Mouse (Mus musculus) skeletal muscle tissue, postnatal 0 days (tissue): ENCODE measurements around the gene Vamp2. TPM values are rescaled to one million over a fixed set of nuclear protein-coding genes. Genes with fewer than 3 reads are reported as not detected.

Experiments
- polyA plus RNA-seq: library from polyadenylated mRNA; unstranded; fragments of >200 nt; fragmentation: Nextera tagmentation; extraction: Ambion mirVana; gene quantifications from 2 replicates; pipeline ENCODE4 v1.2.1, GENCODE M21; 2015

Vamp2 gene
- 67.9 and 70.2 TPM in 2 replicates for polyA plus RNA-seq

GRCm38 (mm10) chr11:69088103-69088855, at the start of gene Vamp2:
Gene Vamp2 (plus strand): TSS chr11:69088490.

GRCm38 (mm10) chr11:69045531-69046394, 42.5 kb upstream of the Vamp2 start, which contains the start of gene Aurkb:
Gene Aurkb (plus strand): TSS chr11:69045647.

GRCm38 (mm10) chr11:69059357-69059974, 28.8 kb upstream of the Vamp2 start, which contains the start of gene Borcs6:
Gene Borcs6 (plus strand): TSS chr11:69059717.

DNA sequence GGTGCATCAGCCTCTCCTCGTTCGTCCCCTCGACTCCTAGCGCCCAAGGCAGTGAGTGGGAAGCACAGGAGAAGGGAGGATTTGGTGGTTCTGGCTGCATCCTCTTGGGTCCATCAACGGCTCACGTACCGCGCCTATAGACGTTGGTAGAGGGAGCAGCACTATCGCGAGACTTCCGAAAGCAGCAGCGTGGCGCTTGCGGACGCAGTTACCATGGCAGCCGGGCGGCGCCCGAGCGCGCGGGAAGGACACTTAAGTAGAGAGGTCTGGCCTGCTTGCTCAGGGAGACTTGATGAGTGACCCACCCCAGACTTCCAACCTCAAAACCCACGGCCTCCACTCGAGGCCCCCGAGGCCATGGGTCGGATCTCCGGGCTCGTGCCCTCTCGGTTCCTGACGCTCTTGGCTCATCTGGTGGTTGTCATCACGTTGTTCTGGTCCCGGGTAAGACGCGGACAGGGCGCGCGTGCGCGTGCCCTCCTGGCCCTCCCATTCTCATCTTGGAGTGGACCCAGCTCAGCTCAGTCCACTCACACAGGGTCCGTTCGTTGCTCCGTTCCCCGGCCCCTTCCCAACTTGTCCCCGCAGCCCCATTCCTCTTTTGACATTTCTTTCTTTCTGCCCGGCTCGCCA, 17.6 kb upstream of the Vamp2 start, which contains the start of gene Tmem107:
Tmem107 (plus strand) TSS at position 217 of the 633 bp plus-strand sequence.

GRCm38 (mm10) chr11:69094697-69095429, 6.6 kb downstream of the Vamp2 start, which contains the start of gene Per1:
Gene Per1 (plus strand): TSS chr11:69095217.

DNA sequence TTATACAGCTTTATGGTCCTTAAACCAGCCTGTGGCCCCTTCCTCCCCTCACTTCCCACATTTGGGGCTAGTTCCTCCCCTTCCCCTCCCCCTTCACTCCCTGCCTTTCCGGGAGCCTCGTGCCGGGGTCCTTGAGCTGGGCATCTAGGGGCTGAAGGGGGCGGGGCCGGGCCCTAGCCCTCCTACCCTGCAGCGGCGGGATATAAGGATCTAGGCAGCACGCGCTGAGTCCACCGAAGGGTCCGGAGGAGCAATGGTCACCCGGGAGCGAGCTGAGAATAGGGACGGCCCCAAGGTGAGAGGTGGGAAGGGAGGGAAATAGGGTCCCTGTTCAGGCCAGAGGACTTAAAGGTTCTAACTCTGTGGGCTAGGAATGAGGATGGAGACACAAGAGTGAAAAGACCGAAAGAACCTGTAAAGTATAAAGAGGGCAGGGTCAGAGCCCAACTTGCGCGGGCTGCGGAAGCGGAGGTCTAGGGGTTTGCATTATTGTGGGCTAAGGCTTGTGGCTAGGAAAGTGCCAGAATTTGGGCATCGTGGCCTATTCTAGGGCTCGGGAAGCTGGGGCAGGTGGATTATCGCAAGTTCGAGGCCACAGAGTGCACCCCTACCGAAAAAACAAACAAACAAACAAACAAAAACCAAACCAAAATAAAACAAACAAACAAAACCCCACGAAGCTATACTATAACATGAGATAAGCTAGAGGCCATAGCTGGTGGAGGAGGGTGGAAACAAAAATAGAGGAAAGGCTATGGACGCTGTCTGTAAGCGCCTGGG, 32.1 kb downstream of the Vamp2 start, which contains the start of gene Hes7:
Hes7 (plus strand) TSS at position 184 of the 780 bp plus-strand sequence.

DNA sequence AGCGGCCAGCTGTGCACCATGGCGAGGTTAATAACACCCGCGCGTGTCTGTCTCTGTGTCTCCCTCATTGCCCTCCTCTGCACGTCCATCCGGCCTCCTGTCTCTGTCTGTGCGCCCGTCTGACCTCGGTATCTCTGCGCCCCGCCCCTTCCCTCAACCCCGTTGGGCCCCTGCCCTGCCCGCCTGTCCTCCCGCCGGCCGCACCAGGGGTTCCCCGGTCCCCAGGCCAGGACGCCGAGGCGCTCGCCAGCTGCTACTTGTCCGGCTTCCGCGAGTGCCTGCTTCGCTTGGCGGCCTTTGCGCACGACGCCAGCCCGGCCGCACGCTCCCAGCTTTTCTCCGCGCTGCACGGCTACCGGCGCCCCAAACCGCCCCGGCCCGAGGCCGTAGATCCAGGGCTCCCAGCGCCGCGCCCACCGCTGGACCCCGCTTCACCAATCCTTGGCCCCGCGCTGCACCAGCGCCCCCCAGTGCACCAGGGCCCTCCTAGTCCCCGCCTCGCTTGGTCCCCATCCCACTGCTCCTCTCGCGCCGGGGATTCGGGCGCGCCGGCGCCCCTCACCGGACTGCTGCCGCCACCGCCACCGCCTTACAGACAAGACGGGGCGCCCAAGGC, 34.2 kb downstream of the Vamp2 start, which contains the start of gene 9130213A22Rik:
9130213A22Rik (minus strand) TSS at position 254 of the 616 bp plus-strand sequence.

DNA sequence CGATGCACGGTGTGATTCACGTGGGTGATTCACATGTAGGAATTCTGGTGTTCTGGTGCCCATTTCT, 37.4 kb downstream of the Vamp2 start, which contains the start of gene Aloxe3:
Aloxe3 (plus strand) TSS at position 45 of the 67 bp plus-strand sequence.

Other genes starting within 250 kb of the Vamp2 start
- gene Ndel1, start 216.6 kb upstream of the Vamp2 start, polyA plus RNA-seq = 87.5 and 89.5 TPM in 2 replicates
- 0.13 TPM in 1 of 2 replicates, not detected in the other for gene Rnf222, start 199.9 kb upstream of the Vamp2 start, polyA plus RNA-seq
- 636 and 672 TPM in 2 replicates for gene Rpl26, start 186.9 kb upstream of the Vamp2 start, polyA plus RNA-seq
- not detected in 2 replicates for gene Odf4, start 161.4 kb upstream of the Vamp2 start, polyA plus RNA-seq
- gene Arhgef15, start 131.0 kb upstream of the Vamp2 start, polyA plus RNA-seq = 5.7 and 6.1 TPM in 2 replicates
- gene Slc25a35, start 120.4 kb upstream of the Vamp2 start, polyA plus RNA-seq = 1.3 and 1.5 TPM in 2 replicates
- 49.2 and 55.8 TPM in 2 replicates for gene Rangrf, start 113.3 kb upstream of the Vamp2 start, polyA plus RNA-seq
- 7.5 and 7.9 TPM in 2 replicates for gene Pfas, start 80.0 kb upstream of the Vamp2 start, polyA plus RNA-seq
- 12.5 and 13.5 TPM in 2 replicates for gene Ctc1, start 72.6 kb upstream of the Vamp2 start, polyA plus RNA-seq
- gene Aurkb, start 42.8 kb upstream of the Vamp2 start, polyA plus RNA-seq = 23.1 and 28.8 TPM in 2 replicates
- gene Borcs6, start 28.8 kb upstream of the Vamp2 start, polyA plus RNA-seq = 10.3 and 13.3 TPM in 2 replicates
- 31.1 and 34.1 TPM in 2 replicates for gene Tmem107, start 17.7 kb upstream of the Vamp2 start, polyA plus RNA-seq
- 11.1 and 16.8 TPM in 2 replicates for gene Per1, start 6.7 kb downstream of the Vamp2 start, polyA plus RNA-seq
- gene Hes7, start 31.9 kb downstream of the Vamp2 start, polyA plus RNA-seq = 0.26 TPM in 1 of 2 replicates, not detected in the other
- gene 9130213A22Rik, start 34.1 kb downstream of the Vamp2 start, polyA plus RNA-seq = 0.12 and 0.56 TPM in 2 replicates
- gene Aloxe3, start 37.4 kb downstream of the Vamp2 start, polyA plus RNA-seq = 1.1 TPM in 1 of 2 replicates, not detected in the other
- 2.2 TPM in 1 of 2 replicates, not detected in the other for gene Alox12b, start 68.5 kb downstream of the Vamp2 start, polyA plus RNA-seq
- gene Alox8, start 109.4 kb downstream of the Vamp2 start, polyA plus RNA-seq = 0.09 and 0.13 TPM in 2 replicates
- gene Gucy2e, start 148.5 kb downstream of the Vamp2 start, polyA plus RNA-seq = 0.05 and 0.10 TPM in 2 replicates
- gene Cntrob, start 235.3 kb downstream of the Vamp2 start, polyA plus RNA-seq = 5.5 and 7.0 TPM in 2 replicates
- gene Trappc1, start 235.5 kb downstream of the Vamp2 start, polyA plus RNA-seq = 88.7 and 98.0 TPM in 2 replicates
- 0.18 and 0.35 TPM in 2 replicates for gene Kcnab3, start 237.8 kb downstream of the Vamp2 start, polyA plus RNA-seq